Mouse (Mus musculus) hindbrain, embryonic 15.5 days (tissue): ENCODE data around the gene Stk38. TPM values are rescaled to one million over a fixed set of nuclear protein-coding genes. Genes with fewer than 3 reads are reported as not detected.

Source experiments
- ATAC-seq: fragments of 200-750 bp; cut with Nextera tagmentation; 2 replicates; pipeline ENCODE4 v1.8.0; 2017; ENCODE audit warnings: low read depth, moderate number of reproducible peaks, moderate TSS enrichment; ENCODE audit not compliant: low FRiP score
- H3K27ac ChIP-seq: fragments of 300-500 bp; sonication (generic); replicated peaks from 2 replicates; pipeline ENCODE4 v1.5.1; 2015; ENCODE audit warnings: mild to moderate bottlenecking, inconsistent platforms
- H3K27me3 ChIP-seq: fragments of 300-500 bp; sonication (generic); 2 replicates; pipeline ENCODE4 v1.6.1; 2015; ENCODE audit warnings: control low read depth, inconsistent platforms
- H3K36me3 ChIP-seq: fragments of 300-500 bp; sonication (generic); 2 replicates; pipeline ENCODE4 v1.6.1; 2015; ENCODE audit warnings: control low read depth, inconsistent platforms
- H3K4me1 ChIP-seq: fragments of 300-500 bp; sonication (generic); replicated peaks from 2 replicates; pipeline ENCODE4 v1.6.1; 2015; ENCODE audit warnings: control low read depth, inconsistent platforms
- H3K4me2 ChIP-seq: fragments of 300-500 bp; sonication (generic); 2 replicates; pipeline ENCODE4 v1.6.1; 2015; ENCODE audit warnings: moderate library complexity, mild to moderate bottlenecking, inconsistent platforms
- H3K4me3 ChIP-seq: fragments of 300-500 bp; sonication (generic); 2 replicates; pipeline ENCODE4 v1.5.1; 2015; ENCODE audit warnings: mild to moderate bottlenecking, inconsistent platforms
- H3K9ac ChIP-seq: fragments of 300-500 bp; sonication (generic); 2 replicates; pipeline ENCODE4 v1.6.1; 2015; ENCODE audit warnings: inconsistent platforms
- H3K9me3 ChIP-seq: fragments of 300-500 bp; sonication (generic); 2 replicates; pipeline ENCODE4 v1.6.1; 2016; ENCODE audit warnings: control low read depth, inconsistent platforms
- WGBS: fragments of 180-500 bp; shearing (Covaris S2); methylation state at CpG from one replicate; pipeline ENCODE4 v1.1.7; 2015; 5-methylcytosine and 5-hydroxymethylcytosine counted together
- polyA plus RNA-seq: library from polyadenylated mRNA; unstranded; fragments of >200 nt; fragmentation: Nextera tagmentation; extraction: Ambion mirVana; gene quantifications from 2 replicates; pipeline ENCODE4 v1.2.1, GENCODE M21; 2015

Stk38 gene
- polyA plus RNA-seq, 1 experiment from 2014 or later, result 83.0 TPM

DNA sequence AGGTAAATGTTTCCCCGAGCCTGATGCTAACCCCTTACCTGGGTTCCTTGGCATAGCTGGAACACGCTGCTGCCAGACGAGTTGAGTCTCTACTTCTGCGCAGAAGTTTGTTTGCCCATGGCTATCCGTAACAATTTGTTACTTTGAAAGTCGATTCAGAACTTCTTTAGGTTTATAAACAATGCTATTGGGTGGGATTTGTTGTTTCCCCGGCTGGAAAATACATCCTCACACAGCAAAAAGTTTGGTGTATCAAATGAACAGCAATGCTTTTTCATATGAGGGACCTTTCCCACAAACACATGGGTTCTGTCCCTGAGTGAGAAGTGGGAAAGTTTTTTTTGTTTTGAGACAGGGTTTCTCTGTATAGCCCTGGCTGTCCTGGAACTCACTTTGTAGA is 64.1 kb downstream of the Stk38 start, which contains the start of gene Pxt1:
Pxt1 (minus strand) TSS at position 101 of the 400 bp plus-strand sequence.
- H3K9me3 ChIP-seq, result no peaks in the 10 kb centered on the region
- no peak for ATAC-seq
- H3K27ac ChIP-seq, result no peak within 1 kb of the TSS
- no peaks in the 10 kb centered on the region for H3K4me1 ChIP-seq
- H3K27me3 ChIP-seq, result no peaks in the 10 kb centered on the region
- 92% methylated on average over 7 of the region's 7 CpGs for WGBS
- H3K4me3 ChIP-seq, result no peak within 1 kb of the TSS
- H3K36me3 ChIP-seq, result no peaks in the 10 kb centered on the region
- H3K9ac ChIP-seq, result no peak within 1 kb of the TSS
- H3K4me2 ChIP-seq, result no peak within 1 kb of the TSS

DNA sequence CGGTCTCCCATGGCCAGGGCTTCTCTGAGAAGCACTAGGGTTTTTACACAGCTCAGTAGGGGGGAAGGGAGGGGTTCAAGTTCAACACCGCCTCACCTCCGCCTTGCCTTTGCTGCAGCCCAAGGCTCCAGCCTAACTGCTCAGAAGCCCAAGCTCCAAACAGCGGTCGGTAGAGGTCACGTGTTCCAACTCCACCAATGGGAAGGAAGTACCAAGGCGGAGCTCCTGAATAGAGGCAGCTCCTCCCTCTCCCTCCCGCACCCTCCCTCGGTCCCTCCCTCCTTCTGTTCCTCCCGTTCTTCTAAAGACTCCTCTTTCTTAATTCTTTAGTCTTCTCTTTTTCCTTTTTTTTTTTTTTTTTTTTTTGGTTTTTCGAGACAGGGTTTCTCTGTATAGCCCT is 65.7 kb downstream of the Stk38 start:
- Histone ChIP-seq H3K27ac (no peak overlapping the region), H3K4me2 (no peak overlapping the region), H3K9me3 (no peaks in the 10 kb centered on the region), H3K36me3 (no peaks in the 10 kb centered on the region), H3K4me3 (no peak overlapping the region), H3K4me1 (no peaks in the 10 kb centered on the region), H3K27me3 (no peaks in the 10 kb centered on the region), H3K9ac (no peak overlapping the region)
- ATAC-seq, result no peak
- 84% methylated on average over 10 of the region's 11 CpGs for WGBS

GRCm38 (mm10) chr17:28940776-28941555 is 66.8 kb downstream of the Stk38 start:
- no peak overlapping the region for H3K4me3 ChIP-seq
- no peaks in the 10 kb centered on the region for H3K9me3 ChIP-seq
- H3K36me3 ChIP-seq, result no peaks in the 10 kb centered on the region
- H3K4me2 ChIP-seq, result no peak overlapping the region
- H3K27me3 ChIP-seq, result no peaks in the 10 kb centered on the region
- H3K27ac ChIP-seq, result no peak overlapping the region
- WGBS, result 86% methylated on average over 25 of the region's 25 CpGs
- no peaks in the 10 kb centered on the region for H3K4me1 ChIP-seq
- no peak overlapping the region for H3K9ac ChIP-seq
- ATAC-seq, result no peak

DNA sequence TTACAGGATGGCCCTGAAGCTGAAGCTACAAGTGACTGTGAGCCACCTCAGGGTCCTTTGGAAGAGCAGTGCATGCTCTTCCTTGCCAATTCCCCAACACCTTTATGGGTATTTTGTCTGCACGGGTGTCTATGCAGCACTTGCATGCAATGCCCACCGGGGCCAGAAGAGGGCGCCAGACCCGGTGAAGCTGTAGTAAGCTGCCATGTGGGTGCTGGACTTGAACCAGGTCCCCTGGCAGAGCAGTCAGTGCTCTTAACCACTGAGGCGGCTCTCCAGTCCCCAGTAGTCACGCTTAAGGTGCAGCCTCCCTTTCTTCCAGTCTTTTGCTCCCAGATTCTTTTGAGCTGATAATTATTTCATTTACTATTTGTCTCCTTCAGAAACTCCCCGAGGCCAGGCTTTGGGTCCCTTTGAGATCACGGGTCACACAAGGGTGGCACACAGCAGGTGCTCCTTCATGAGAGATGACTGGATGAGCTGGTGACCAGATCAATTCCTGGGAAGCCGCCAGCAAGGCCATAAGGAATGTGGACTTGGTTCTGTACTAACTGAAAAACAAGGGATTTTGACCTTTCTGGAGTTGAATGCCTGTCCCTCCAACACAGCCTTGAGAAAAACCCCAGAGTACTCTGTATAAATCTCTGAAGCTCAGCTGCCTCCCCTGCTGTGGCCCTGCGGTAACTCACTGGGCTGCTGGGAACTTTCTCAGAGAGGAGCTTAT is 71.0 kb downstream of the Stk38 start:
- no peak overlapping the region for H3K27ac ChIP-seq
- 85% methylated on average over 10 of the region's 10 CpGs for WGBS
- no peak for ATAC-seq
- H3K9ac ChIP-seq, result no peak overlapping the region
- no peaks in the 10 kb centered on the region for H3K27me3 ChIP-seq
- no peaks in the 10 kb centered on the region for H3K36me3 ChIP-seq
- no peak overlapping the region for H3K4me2 ChIP-seq
- no peaks in the 10 kb centered on the region for H3K9me3 ChIP-seq
- H3K4me1 ChIP-seq, result no peaks in the 10 kb centered on the region
- H3K4me3 ChIP-seq, result no peak overlapping the region

DNA sequence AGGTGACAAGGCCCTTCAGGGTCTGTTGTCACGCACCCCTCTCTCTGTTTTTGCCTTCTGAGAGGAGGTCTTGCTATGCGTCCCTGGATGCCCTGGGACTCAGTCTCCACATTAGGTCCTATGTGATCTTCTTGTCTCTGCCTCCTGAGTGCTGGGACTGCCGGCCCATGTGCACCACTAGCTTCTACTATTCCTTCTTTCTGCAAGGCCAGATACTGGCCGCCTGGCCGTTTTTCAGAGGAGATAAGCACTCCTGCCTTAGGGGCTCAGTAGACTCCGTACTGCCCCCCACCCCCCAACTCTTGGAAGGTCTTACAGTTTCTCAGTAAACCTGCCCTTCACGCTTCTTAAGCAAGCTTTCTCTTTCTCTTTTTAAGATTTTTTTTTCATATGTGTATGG is 71.7 kb downstream of the Stk38 start:
- ATAC-seq, result no peak
- Histone ChIP-seq H3K4me1 (no peaks in the 10 kb centered on the region), H3K27ac (no peak overlapping the region), H3K4me3 (no peak overlapping the region), H3K9me3 (no peaks in the 10 kb centered on the region), H3K36me3 (no peaks in the 10 kb centered on the region), H3K9ac (no peak overlapping the region), H3K27me3 (no peaks in the 10 kb centered on the region), H3K4me2 (no peak overlapping the region)
- WGBS, result 89% methylated on average over 7 of the region's 7 CpGs

DNA sequence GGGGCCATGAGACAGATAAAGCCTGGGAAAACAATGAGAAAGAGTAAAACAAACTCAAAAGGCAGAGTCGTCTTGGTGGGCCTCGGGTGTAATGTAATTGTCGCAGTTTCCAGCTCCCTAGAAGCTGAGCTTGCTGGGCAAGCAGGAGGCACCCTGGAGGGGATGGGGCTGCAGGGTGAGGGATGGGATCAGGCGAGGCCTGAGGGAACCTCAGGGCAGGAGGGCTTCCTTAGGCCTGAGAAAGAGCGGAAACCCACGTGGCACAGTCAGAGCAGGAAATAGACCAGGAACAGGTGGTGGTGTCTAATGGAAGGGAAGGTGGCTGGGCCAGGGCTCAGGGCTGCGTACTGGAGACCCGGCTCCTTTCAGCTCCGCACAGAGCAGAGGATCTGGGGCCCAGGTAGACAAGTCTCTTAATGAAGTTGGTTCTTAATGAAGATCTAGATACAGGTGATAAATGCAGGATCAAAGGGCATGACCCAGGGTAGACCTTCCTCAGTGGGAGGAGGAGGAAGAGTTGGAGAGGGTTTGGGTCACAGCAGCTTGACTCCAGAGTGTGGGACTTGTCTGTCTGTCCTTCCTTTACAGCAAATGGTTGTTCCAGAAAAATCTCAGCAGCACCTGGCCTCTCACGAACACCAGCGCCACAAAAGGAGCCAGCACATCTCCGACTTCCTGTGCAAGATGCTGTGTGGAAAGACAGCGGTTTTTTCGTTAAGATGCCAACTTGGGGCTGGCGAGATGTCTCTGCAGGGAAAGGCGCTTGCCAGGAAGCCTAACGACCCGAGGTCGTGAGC is 73.5 kb downstream of the Stk38 start:
- no peak for ATAC-seq
- peaks cover 9% of the 10 kb centered on the region for H3K4me1 ChIP-seq
- no peak overlapping the region for H3K4me2 ChIP-seq
- H3K27me3 ChIP-seq, result no peaks in the 10 kb centered on the region
- H3K36me3 ChIP-seq, result no peaks in the 10 kb centered on the region
- no peaks in the 10 kb centered on the region for H3K9me3 ChIP-seq
- no peak overlapping the region for H3K9ac ChIP-seq
- 78% methylated on average over 19 of the region's 19 CpGs for WGBS
- no peak overlapping the region for H3K4me3 ChIP-seq
- H3K27ac ChIP-seq, result no peak overlapping the region

GRCm38 (mm10) chr17:28932274-28932673 is 75.5 kb downstream of the Stk38 start:
- Histone ChIP-seq H3K9me3 (no peaks in the 10 kb centered on the region), H3K27ac (no peak overlapping the region), H3K4me2 (no peak overlapping the region), H3K36me3 (no peaks in the 10 kb centered on the region), H3K27me3 (no peaks in the 10 kb centered on the region), H3K9ac (no peak overlapping the region), H3K4me3 (no peak overlapping the region), H3K4me1 (peaks cover 9% of the 10 kb centered on the region)
- no peak for ATAC-seq
- WGBS, result 83% methylated on average over 4 of the region's 4 CpGs

- no peaks in the 10 kb centered on the region for H3K36me3 ChIP-seq
- ATAC-seq, result no peak
- peaks cover 9% of the 10 kb centered on the region for H3K4me1 ChIP-seq
- H3K4me2 ChIP-seq, result no peak overlapping the region
- WGBS, result 91% methylated on average over 18 of the region's 18 CpGs
- no peak overlapping the region for H3K4me3 ChIP-seq
- no peak overlapping the region for H3K9ac ChIP-seq
- H3K27ac ChIP-seq, result no peak overlapping the region
- H3K9me3 ChIP-seq, result no peaks in the 10 kb centered on the region
- H3K27me3 ChIP-seq, result no peaks in the 10 kb centered on the region
These were observed 76.2 kb downstream of the Stk38 start for GRCm38 (mm10) chr17:28931436-28932211.

DNA sequence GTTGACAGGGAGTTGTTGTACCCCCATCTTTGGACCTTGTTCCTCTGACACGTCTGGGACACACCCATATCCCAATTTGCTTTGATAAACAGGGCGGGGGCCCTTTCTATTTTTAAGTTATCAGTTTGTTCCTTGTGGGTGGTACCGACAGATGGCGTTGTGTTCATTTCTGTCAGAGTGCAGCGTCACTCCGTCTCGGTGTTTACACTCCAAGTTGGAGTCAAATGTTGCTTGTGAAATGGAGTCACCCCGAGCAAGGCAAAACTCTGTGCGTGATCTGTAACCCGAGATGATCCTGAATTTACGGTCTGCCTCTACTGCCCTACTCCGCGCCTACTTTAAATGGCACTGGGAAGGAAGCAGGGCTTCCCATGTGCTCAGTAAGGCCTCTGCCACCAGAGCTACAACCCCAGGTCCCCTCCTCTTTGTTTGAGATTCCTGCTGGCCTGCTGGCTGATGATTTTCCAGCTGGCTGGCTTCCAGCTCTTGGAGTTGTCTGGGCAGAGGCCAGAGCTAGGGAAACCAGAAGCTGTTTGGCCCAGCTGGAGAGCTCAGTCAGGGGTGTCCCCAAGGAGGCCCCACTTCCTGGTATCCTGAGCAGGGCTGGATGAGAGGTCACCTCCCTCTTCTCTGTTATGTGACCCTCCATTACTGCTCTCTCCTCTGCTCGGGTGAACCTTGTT is 77.3 kb downstream of the Stk38 start:
- 14% methylated on average over 14 of the region's 14 CpGs for WGBS
- Histone ChIP-seq H3K36me3 (no peaks in the 10 kb centered on the region), H3K4me3 (no peak overlapping the region), H3K27ac (peak overlapping the region; percentile 21), H3K27me3 (no peaks in the 10 kb centered on the region), H3K9me3 (no peaks in the 10 kb centered on the region), H3K9ac (no peak overlapping the region), H3K4me1 (peaks cover 9% of the 10 kb centered on the region), H3K4me2 (peak overlapping the region; percentile 35)
- ATAC-seq, result peak; percentile 54

DNA sequence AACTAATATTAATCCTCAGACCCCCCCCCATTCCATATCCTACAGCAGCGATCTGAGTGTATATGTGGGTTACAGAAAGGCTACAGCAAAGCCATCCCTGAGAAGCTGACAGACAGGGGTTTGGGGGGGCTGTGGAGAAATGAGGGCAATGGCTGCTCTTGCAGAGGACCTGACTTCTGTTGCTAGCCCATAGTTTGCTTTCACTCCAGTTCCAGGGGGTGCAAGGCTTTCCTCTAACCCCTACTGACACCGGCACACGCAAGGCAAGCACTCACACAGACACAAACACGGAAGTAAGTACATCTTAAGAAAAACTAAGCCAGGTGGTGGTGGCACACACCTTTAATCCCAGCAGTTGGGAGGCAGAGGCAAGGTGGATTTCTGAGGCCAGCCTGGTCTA is 78.4 kb downstream of the Stk38 start:
- Histone ChIP-seq H3K27ac (no peak overlapping the region), H3K4me3 (no peak overlapping the region), H3K4me2 (no peak overlapping the region), H3K9me3 (no peaks in the 10 kb centered on the region), H3K27me3 (no peaks in the 10 kb centered on the region), H3K36me3 (no peaks in the 10 kb centered on the region), H3K4me1 (peaks cover 9% of the 10 kb centered on the region), H3K9ac (no peak overlapping the region)
- no peak for ATAC-seq
- WGBS, result 94% methylated on average over 4 of the region's 4 CpGs

DNA sequence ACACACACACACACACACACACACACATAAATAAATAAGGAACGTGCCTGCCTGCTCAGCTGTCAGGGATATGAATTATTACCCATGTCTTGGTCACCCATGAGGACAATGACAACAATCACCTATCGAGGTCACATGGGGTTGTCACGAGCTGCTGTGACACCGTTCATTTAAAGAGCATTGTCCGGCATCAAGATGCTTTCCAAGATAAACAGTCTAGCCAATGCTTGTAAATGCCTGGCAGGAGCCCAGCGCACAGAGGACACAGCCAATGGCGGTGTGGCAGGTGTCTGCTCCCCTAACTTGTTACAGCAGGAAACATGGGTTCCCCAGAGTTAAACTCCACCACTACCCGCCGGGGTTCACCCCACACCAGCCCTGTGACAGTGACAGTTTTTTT is 79.8 kb downstream of the Stk38 start:
- Histone ChIP-seq H3K4me1 (peaks cover 9% of the 10 kb centered on the region), H3K27me3 (no peaks in the 10 kb centered on the region), H3K9ac (no peak overlapping the region), H3K27ac (no peak overlapping the region), H3K9me3 (no peaks in the 10 kb centered on the region), H3K4me3 (no peak overlapping the region), H3K4me2 (no peak overlapping the region), H3K36me3 (no peaks in the 10 kb centered on the region)
- 80% methylated on average over 9 of the region's 9 CpGs for WGBS
- no peak for ATAC-seq
